Mouse (Mus musculus): ENCODE measurements around the gene Pm20d1.

Pm20d1 gene

GRCm38 (mm10) chr1:131764581-131765338 is 32.4 kb upstream of the Pm20d1 start:
- TF ChIP-seq GATA4 (IDR thresholded peaks at IDR 0.05; ENCODE audit: insufficient replicate concordance, low read length) = no peak

DNA sequence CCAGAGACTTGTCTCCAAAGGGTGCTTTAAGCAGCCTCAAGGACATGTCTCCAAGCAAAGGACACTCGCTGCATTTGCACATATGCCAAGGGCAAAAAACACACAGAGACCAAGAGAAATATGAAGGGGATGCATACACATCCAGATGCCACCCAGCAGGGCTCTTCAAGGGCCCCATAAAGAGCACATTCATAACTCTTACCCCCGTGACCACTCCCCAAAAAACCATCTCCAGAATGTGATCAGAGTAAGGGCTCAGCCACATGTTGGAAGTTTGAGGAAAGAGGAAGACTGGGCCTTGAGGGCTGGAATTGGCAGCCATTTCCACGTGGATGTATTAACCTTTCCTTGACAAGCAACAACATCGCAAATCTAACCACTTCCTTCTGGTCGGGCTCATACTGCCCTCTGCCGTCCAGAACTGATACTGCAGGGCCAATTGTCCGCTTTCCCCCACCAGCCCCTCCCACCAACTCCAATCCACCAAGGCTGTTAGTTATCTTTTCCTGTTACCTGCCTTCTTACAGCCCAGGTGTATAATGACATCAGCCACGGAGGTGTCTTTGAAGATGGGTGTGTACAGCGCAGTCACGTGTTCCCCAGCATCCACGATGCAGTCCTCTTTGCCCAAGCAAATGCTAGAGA is 31.7 kb upstream of the Pm20d1 start:
- no peak for TF ChIP-seq GATA4 (IDR thresholded peaks at IDR 0.05; ENCODE audit: insufficient replicate concordance, low read length)

GRCm38 (mm10) chr1:131769296-131769695 is 27.9 kb upstream of the Pm20d1 start:
- no peak for TF ChIP-seq GATA4 (IDR thresholded peaks at IDR 0.05; ENCODE audit: insufficient replicate concordance, low read length)

DNA sequence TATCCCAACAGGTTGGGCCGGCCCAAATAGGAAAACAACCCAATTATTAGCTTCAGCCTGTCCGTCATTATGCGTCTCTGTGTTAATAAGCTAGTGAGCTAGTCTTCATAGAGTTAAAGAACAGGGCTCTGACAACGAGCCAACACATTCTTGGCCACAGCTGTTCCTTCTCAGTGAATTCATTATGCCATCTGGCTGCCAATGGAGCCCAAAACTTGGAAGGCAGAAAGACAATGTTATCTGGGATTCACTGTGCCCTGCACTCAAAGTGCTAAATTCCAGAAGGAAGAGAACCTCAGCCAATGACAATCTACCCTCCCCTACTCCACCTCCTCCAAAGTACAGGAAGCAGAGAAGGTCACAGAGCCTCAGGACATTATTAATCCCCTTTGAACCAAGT is 26.5 kb upstream of the Pm20d1 start:
- TF ChIP-seq GATA4 (IDR thresholded peaks at IDR 0.05; ENCODE audit: insufficient replicate concordance, low read length) = no peak

GRCm38 (mm10) chr1:131771440-131771839 is 25.7 kb upstream of the Pm20d1 start:
- TF ChIP-seq GATA4 (IDR thresholded peaks at IDR 0.05; ENCODE audit: insufficient replicate concordance, low read length) = no peak

DNA sequence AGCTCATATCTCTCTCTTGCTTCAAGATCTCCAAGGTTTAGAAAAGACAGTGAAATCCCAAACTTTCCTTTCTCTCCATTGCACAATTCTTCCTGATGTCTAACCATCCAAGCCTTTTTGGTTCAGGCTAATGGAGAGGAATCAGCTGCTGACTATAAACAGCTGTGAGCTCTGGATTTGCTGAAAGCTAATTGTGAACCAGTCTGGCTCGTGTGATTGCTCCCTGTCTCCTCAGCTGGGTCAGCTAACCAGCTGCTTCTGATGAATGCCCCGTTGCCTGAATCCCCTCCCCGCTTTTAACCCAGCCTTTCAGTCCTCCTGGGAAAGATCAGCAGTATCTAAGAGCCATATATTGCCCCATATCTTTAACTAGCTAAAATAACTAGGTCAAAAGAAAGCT is 2.6 kb upstream of the Pm20d1 start:
- TF ChIP-seq GATA4 (IDR thresholded peaks at IDR 0.05; ENCODE audit: insufficient replicate concordance, low read length) = no peak

GRCm38 (mm10) chr1:131795171-131795570 is 2.0 kb upstream of the Pm20d1 start:
- TF ChIP-seq GATA4 (IDR thresholded peaks at IDR 0.05; ENCODE audit: insufficient replicate concordance, low read length) = no peak

DNA sequence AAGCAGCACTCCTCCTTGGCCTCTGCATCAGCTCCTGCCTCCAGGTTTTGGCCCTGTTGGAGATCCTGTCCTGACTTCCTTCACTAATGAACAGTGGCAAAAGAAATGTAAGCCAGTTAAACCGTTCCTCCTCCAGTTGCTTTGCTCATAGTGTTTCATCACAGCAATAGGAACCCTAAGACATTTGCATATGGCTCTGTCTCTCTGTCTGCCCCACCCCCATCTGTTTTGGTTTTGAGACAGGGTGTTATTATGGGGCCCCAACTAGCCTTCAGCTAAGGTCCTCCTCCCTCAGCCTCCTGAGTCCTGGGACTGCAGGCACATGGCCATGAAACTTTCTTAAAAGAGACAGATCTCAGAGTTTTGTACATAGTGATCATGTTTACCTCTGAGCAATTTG is 2.8 kb downstream of the Pm20d1 start:
- no peak for TF ChIP-seq GATA4 (IDR thresholded peaks at IDR 0.05; ENCODE audit: insufficient replicate concordance, low read length)

GRCm38 (mm10) chr1:131801071-131801470 is 3.9 kb downstream of the Pm20d1 start:
- no peak for TF ChIP-seq GATA4 (IDR thresholded peaks at IDR 0.05; ENCODE audit: insufficient replicate concordance, low read length)

DNA sequence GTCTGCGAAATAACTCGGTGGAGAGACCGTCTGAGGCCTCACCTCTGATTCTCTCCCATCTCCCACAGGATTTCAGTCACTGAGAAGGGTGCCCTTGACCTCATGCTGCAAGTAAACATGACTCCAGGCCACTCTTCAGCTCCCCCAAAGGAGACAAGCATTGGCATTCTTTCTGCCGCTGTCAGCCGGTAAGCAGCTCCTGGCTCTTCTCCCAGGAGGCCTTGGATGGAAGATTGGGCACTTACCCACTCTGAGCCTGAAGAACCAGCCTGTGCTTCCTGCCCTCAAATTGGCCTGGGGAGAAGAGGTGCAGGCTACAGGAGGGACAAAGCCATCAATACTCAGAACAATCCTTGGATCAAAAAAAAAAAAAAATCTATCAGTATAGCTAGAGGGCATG is 5.5 kb downstream of the Pm20d1 start:
- no peak for TF ChIP-seq GATA4 (IDR thresholded peaks at IDR 0.05; ENCODE audit: insufficient replicate concordance, low read length)

- no peak for TF ChIP-seq GATA4 (IDR thresholded peaks at IDR 0.05; ENCODE audit: insufficient replicate concordance, low read length)
These were observed 7.0 kb downstream of the Pm20d1 start for GRCm38 (mm10) chr1:131804166-131804565.

- TF ChIP-seq GATA4 (IDR thresholded peaks at IDR 0.05; ENCODE audit: insufficient replicate concordance, low read length) = no peak
These were observed 11.8 kb downstream of the Pm20d1 start for GRCm38 (mm10) chr1:131808986-131809385.

- TF ChIP-seq GATA4 (IDR thresholded peaks at IDR 0.05; ENCODE audit: insufficient replicate concordance, low read length) = no peak
These were observed 12.5 kb downstream of the Pm20d1 start for GRCm38 (mm10) chr1:131809651-131810050.

DNA sequence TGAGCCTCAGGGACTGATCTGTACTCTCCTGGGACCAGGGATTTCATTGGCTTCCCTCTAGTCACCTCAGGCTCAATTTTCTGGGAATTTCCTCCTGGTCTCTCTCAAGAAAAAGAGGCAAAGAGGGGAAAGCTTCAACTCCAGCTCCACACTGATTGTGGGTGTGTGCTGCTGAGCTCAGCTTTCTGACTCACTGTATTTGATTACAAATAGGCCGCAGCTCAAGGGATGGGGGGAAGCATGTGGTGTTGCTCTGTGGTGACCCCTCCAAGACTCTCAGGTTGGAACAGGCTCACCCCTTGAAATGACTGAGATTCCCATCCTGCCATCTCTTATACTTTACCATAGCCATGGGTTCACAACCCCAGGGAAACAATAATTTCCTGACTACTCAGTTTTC is 14.2 kb downstream of the Pm20d1 start:
- no peak for TF ChIP-seq GATA4 (IDR thresholded peaks at IDR 0.05; ENCODE audit: insufficient replicate concordance, low read length)

DNA sequence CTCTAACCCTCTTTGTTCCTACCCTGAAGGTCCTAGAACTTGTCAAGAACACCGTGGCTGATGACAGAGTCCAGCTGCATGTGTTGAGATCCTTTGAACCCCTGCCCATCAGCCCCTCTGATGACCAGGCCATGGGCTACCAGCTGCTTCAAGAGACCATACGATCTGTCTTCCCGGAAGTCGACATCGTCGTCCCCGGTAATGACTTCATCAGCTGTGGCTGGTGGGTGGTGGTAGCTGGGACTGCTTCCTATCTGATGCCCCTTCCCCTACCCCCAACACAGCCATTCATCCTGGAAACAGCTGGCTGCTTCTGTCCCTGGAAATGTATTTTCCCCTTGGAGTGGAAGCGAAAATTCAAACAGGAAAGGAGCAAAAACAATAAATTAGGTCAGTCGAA is 14.8 kb downstream of the Pm20d1 start:
- no peak for TF ChIP-seq GATA4 (IDR thresholded peaks at IDR 0.05; ENCODE audit: insufficient replicate concordance, low read length)

DNA sequence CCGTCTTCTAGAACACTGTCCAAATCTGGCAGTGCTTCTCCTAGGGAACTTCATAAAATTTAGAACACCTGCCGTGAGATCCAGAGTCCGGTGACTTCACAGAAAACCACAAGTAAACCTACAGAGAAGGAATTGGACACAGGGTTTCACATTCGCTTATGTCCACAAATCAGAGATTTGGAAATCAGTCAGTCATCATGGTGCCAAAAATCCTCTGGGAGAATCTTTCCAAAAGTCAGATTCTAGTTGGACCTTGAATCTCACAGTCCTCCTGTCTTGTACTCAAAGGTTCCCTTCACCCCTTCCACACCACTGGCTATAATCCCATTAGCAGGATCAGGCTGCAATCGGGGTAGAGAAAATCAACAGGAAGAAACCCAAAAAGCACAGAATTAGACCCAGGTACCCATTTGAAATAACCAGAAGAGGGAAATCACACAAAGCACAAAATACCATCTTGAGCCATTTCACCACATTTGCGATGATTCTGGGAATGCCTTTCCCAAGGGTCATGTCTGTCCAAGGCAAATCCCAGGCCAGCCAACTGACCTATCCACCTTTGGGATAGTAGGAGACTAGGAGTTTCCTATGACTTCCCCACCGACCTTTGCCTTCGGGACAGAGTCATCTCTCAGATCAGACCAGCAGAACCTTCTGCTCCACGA is 15.6 kb downstream of the Pm20d1 start:
- no peak for TF ChIP-seq GATA4 (IDR thresholded peaks at IDR 0.05; ENCODE audit: insufficient replicate concordance, low read length)

All from liver, adult (tissue).